Mouse (Mus musculus) retina, postnatal 1 day (tissue): ENCODE data around the gene Themis2.

ENCODE experiments used
- DNase-seq: peaks from one replicate; pipeline ENCODE4 v3.0.0-alpha.2; 2012

Gene Themis2

DNA sequence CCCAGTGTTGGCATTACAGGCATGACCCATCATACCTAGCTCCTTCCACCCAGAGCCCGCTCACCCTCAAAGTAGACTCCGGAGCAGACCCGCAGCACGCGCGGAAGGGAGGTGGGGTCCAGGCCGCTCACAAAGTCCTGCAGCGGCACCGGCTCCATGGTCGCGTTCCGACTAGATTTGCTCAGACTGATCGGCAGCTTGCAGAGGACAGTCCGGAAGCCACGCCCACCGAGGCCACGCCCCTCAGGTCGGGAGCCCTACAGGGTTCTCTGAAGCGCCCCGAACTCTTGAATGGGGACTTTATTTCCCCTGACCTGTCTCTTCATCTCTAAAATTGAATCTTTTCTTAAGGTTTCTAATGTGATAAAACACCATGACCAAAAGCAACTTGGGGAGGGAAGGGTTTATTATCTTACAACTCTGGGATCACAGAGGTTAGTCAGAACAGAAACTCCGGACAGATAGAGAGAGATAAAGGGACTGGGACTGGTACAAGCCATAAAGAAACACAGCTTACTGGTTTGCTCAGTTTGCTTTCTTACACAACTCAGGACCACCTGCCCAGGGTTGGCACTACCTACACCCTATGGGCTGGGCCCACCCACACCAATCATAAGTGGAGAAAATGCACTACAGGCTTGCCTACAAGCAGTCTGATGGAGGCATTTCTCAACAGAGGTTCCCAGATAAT, at the start of gene Themis2:
Themis2 (minus strand) TSS at position 192 of the 691 bp plus-strand sequence.
- peak; percentile 74 for DNase-seq

DNA sequence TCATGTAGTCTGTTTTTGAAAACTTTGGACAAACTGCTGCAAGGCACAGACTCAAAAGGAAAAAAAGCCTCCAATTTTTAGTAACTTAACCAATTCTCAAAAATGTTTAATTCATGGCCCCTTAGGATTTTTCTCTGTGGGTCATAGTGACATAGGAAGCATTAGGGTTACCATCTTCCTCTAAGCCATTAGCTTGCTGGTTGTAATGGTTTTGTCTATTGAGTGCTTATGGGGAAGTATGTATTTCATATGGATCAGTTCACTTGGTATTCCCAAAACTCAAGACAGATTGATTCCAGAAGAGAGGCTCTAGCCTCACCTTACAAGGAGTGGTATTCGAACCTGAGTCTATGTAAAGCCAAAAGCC, 47.5 kb upstream of the Themis2 start:
- DNase-seq = no peak

DNA sequence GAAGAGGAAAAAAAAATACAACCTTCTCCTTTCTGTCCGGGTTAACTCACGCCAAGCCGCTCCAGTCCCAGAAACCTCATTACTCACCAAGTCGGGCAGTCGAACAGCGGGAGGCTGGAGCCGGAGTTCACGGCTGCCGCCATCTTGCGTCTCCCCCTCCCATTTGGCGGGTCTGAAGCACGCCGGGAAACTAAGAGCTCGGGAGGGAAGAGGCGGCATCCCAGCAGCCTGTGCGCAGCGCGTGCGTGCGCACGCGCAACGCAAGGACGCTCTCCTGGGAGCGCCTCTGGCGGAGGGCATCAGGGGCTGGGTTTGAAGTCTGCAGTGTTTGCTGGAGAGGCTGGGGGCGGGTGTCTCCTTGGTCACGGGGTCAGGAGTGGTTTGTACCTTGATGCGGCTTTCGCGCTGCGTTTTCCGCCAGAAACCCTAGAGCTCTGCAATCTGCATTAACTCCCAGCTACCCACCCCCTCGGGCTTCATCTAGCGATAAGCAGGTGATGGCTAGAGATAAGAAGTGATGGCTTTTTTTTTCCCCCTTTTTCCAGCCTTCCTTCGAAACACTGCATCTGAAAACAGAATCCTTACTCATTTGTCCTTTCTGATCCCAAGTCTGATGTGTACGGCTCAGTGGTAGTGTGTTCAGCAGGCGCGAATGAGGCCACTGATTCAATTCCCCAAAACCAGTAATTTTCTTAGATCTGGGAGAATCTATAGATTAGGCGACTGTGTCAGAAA, 47.0 kb upstream of the Themis2 start, which contains the start of gene Ppp1r8:
Ppp1r8 (minus strand) TSS at position 200 of the 735 bp plus-strand sequence.
- DNase-seq = peak; percentile 98

DNA sequence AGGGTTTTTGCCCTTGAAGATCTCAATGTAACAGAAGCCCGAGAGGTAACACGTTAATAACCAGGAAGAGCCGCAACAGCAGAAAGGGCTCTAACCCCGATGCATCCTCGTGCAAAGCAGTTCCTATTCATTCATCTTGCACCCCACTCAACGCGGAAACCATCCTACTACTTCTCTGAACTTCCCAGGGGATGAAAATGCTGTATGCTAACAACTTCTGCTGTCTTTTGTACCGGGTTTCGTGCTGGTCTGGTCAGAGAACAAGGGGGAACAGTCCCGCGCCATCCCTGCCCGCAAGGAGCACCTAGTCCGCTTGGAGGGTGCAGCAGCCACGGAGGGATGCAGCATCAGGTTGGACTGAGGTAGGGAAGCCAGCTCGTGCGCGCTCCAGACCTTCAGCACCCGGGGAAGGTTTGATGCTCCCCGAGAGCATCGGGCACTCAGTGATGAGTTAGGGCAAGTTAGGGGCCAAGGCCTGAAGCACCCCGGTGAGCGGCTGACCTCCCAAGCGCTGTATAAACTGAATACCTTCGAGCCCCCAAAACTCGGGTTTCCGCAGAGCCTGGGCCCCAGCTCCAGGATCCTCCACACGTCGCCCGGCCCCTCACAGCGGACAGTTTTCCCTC, 46.2 kb upstream of the Themis2 start:
- DNase-seq = peak; percentile 20

DNA sequence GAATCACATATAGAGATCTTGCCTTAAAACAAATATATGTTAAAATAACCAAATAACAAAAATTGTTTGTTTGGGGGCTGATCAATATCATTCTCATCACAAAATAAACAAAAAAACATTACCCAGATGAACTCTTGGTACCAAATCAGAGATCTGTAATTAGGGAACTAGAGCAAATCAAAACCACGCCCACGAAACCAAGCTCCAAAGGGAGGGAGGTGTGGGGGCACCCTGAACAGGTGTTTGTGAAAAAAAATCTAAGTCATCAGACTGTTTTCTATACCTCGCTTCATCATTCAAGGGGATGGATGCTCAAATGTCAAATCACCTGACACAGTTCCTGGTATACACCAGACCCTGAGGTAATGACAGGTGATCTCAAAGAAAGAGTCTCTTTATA, 45.3 kb upstream of the Themis2 start:
- no peak for DNase-seq

DNA sequence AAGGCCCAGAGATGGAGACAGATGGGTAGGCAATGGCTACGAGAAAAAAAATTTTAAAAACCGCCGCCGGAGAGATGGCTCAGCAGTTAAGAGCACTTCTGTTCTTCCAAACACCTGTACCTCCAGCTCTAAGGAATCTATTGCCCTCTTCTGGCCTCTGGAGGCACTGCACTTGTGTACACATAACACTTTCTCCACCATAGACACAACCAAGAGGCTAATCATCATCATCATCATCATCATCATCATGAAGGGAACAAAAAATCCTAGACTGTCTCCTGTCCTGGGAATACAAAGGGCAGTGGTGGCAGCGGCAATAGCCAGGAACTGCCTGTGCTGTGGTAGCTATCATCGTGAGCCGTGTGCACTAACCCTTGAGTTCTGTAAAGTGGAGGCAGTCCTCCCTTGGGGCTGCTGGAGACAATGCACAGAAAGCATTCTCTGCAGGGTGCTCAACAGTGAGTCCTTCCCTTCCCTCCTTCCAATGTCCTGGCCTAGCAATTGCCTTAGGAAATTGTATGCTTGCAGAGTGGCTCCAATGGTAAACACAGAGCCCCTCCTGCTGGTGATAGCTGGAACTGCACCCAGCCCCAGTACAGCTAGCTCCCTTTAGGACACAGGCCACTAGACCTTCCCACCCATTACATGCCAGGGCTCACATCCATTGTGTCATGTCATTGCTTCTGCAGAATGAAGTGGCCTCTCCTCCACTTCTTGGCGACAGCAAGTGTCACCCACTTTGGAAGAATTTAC, 27.6 kb upstream of the Themis2 start:
- DNase-seq = peak; percentile 60

DNA sequence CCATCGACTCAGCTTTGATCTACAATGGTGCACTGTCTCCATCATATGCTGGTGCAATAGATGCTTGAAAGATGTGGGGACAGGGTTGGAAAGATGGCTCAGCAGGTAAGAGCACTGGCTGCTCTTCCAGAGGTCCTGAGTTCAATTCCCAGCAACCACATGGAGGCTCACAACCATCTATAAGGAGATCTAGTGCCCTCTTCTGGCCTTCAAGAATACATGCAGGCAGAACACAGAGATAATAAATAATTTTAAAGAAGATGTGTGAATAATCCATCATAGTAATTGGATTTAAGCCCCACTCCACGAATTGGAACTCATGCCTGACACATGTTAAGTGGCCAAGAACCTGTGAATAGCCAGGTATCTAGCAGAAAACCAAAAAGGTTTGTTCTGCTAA, 22.3 kb upstream of the Themis2 start:
- DNase-seq = no peak

DNA sequence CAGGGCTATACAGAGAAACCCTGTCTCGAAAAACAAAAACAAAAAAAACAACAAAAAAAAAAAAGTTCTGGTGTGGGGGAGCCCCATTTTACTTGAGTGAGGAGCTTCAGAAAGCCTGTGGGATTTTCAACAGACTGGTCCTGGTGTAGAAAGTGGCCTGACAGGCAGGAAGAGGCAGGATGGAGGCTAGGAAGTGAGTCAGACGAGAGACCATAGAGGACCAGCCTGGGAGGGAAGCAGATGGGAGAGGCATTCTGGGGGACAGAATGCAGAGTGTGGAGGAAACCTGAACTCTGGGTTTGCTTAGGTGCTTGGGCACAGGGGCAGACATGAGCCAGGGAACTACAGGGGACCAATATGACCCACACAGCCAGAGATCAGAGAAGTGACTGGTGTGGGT, 20.7 kb upstream of the Themis2 start:
- no peak for DNase-seq

DNA sequence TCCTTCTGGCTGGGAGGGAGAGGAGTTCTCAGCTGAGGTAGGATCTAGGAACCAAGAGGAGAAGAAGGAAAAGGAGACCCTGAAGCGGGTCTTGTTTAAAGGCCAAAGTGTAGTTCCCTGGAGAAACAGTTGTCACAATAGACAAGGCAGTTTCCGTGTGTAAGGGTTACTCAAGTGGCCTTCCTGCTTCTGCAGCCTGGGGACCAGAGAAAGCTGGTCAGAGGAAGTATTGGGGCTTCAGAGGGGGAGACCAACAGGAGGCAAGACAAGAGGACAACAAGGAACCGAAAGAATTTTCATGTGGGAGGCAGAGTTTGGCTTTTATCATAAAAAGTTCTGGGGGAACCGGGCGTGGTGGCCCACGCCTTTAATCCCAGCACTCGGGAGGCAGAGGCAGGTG, 20.2 kb upstream of the Themis2 start:
- no peak for DNase-seq

DNA sequence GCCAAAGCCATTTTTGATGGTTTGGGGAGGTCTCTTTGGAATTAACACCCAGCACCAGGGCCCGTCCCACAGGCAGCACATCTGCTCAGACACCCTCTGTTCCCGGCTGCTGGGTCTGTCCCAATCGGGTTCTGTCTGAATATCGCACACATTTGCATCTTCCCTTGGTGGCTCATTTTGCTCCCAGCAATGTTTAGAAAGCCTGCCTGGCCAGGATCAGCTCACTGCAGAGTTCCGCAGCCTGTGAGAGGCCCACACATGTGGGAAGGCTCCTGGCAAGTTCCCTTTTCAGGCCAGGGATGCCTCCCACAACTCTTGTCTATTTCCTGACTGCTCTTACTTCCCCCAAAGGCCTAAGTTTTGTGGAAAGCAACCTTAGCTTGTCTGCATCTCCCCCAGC, 13.4 kb upstream of the Themis2 start:
- DNase-seq = no peak

DNA sequence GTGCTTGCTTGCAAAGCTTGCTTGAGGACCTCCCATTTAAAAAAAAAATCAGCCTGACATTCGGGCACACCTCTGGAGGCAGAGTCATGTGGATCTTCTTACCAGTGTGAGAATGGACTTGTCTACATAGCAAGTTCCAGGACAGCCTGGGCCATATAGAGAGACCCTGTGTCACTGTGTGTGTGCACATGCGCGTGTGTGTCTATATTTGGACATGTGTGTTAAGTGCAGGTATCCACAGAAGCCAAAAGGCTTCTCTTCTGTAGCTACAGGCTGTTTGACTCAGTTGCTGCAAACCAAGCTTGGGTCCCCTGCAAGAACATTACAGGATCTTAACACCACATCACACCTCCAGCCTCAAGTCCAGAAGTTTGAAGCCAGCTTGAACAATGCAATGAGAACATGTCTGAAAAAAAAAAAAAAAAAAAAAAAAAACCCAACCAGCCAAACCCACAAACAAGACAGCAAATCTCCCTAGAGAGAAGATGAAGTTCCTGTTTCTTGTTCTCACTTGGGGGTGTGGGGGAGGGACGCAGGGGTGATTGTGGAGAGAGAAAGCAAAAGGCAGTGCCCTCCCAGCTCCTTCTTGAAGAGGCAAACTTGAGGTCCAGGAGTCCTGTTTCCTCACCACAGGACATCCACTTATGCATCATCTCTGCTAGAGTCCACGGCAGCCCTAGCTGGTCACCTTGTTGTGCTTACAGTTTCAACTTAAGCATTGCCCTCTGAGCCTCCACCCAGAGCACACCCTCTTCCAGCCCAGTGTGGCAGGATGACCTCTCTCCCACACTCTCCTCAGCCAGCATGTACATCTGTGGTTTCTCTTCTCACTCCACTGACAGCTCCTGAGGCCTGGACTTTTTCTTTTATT, 11.8 kb upstream of the Themis2 start:
- DNase-seq = no peak

DNA sequence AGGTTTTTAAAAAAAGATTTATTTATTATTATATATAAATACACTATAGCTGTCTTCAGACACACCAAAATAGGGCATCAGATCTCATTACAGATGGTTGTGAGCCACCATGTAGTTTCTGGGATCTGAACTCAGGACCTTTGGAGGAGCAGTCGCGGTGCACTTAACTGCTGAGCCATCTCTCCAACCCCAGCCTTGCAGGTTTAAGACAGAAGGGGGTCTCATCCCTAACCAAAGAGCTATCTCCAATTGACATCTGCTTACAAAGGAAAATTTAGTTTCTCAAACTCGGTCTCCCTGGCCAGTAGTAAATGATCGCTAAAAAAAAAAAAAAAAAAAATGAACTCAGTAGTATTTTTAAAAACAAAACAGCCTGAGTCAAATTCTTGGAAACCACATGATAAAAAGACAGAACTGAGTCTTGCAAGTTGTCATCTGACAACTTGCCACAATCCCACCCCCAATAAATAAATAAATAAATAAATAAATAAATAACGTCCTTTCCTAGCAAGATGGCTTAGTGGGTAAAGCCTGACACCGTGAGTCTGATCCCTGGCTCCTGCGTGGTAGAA, 10.5 kb upstream of the Themis2 start:
- DNase-seq = no peak

DNA sequence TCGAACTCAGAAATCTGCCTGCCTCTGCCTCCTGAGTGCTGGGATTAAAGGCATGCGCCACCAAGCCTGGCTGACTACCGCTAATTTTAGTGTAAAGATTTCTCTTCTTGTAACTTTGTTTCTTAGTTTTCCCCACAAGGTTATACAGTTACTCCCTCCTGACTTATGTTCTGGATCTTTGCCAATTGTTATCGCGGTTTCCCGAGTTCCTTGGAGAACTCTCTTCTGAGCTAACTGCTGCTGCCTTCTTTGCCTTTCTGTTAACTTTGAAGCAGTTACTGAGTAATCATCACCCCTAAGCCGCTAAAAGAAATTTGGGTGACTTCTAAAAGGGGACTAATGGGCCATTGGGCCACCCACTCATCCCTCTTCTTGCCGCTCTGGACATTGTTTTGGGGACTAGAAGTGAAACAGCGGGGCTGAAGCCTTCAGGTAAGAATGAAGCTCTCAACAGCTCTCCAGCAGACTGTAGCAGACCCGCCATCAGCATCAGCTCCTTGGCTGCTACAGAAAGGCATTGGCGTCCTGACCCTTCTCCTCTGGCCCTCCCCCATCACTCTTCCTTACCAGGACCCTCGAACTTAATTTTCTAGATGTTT, 9.5 kb upstream of the Themis2 start:
- DNase-seq = no peak

DNA sequence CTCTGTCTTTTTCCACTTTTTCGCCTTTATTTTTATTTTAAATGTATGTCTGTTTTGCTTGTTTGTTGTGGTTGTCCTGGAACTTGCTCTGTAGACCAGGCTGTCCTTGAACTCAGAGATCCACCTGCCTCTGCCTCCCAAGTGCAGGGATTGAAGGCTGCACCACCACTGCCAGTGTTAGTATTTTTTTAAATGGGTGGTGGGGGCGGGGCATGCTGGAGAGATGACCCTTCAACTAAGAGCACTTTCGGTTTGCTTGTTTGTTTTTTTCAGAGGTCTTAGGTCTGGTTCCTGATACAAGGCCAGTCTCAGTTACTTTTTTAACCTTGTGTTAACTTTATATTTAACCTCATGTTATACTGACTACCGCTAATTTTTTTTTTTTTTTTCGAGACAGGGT, 9.0 kb upstream of the Themis2 start:
- DNase-seq = no peak

DNA sequence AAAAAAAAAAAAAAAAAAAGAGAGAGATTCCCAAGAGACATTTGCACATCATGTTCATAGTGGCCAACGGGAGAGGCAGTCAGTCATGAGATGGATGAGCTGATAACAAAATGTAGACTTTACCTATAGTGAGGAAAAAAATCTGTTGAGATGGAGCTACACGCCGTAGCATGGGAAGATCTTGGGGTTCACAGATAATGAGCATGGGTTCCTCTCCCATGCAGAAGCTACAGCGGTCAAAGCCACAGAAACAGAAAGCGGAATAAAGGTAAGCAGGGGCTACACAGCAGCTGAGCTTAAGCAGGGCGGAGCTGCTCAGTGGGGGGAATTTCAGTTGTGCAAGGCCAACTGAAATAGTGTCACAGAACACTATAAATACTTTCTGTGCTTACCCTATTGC, 8.1 kb upstream of the Themis2 start:
- DNase-seq = no peak

DNA sequence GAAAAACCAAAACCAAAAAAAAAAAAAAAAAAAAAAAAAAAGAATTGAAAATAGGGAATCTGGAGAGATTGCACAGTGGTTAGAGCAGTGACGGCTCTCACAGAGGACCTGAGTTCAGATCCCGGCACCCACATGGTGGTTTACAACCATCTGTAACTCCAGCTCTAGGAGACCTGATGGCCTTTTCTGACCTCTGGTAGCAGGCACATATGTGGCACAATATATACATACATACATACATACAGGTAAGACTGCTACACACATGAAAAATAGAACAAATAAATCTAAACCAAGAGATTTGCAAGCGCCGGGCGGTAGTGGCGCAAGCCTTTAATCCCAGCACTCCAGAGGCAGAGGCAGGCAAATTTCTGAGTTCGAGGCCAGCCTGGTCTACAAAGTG, 7.7 kb upstream of the Themis2 start:
- DNase-seq = no peak

DNA sequence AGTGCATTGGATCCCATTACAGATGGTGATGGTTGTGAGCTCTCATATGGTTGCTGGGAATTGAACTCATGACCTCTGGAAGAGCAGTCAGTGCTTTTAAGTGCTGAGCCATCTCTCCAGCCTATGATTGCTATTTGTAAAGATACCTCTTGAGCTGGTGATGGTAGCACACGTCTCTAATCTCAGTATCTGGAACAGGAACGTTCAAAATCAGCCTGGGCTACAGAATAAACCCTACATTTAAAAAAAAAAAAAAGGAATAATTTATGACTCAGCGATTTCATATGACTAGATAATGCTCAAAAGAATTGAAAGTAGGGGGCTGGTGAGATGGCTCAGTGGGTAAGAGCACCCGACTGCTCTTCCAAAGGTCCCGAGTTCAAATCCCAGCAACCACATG, 7.0 kb upstream of the Themis2 start:
- no peak for DNase-seq

DNA sequence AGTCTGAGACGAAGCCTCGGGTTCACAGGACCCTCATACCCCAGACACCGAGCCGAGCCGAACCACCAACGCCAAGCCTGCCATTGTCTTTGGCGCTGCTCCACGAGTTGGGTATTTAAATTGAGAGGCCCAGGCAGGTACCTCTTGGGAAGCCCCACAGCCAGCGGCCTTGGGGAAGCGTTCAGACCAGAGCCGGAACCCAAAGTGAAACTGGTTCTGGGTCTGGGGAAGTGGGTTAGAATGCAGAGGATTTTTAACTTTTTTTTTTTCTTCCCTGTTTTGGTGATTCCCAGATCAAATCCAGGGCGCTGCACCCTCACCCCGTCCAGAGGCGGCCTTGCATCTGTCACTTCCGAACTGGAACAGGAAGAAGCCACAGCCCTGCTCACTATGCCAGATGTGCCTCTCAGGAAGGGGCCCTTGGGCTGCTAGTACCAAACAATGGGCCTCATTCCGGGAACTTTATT, 6.0 kb upstream of the Themis2 start:
- no peak for DNase-seq

DNA sequence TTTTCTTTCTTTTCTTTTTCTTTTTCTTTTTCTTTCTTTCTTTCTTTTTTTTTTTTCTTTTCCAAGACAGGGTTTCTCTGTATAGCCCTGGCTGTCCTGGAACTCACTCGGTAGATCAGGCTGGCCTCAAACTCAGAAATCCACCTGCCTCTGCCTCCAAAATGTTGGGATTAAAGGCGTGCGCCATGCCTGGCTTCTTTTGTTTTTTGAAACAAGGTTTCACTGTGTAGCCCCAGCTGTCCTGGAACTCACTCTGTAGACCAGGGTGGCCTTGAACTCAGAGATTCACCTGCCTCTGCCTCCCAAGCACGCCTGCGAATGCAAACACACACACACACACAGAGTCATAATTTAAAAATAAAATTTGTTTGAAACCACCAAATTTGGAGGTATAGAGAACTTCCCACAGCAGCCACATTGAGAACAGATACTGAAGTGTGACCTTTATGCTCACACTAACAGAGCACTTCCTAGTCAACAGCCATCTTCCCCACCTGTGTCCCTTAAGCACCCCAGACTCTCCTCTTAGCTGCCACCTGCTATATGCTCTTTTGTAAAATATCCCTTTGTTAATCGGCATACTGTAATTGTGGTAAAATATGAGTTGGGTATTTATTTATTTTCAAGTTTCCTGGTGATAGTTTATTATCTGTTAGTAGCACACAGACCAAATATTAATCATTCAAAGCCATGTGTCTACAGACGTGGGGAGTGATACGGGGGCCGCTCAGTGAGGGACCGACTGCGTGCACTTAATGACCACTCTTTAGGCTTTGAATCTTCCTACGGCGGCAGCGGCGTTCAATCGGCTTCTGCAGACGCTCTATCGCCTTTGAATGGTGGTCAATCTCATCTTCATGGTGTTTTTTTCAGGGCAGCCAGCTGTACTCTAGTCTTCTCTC, 5.2 kb upstream of the Themis2 start:
- no peak for DNase-seq

DNA sequence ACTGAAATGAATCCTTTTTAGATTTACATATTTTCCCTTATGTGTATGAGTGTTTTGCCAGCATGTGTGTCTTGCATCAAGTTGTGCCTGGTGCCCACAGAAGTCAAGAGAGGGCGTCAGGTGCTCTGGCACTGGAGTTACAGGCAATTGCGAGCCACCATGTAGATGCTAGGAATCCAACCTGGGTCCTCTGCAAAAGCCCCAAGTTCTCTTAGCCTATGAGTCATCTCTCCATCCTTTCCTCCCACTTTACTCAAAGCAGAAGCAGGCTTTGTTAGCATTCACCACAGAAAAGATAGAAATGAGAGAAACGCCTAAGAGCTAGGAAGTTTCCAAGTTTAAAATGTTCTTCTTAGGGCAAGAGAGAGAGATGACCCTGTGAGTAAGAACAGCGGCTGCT, 3.7 kb upstream of the Themis2 start:
- no peak for DNase-seq
